Mouse (Mus musculus): Measurements from ENCODE around the gene Zfp507.

GRCm38 (mm10) chr7:35733313-35734050 is 69.3 kb downstream of the Zfp507 start:
- no peak for TF ChIP-seq CTCF (conservative IDR thresholded peaks at IDR 0.05; ENCODE audit: low read length)
- TF ChIP-seq NANOG (IDR thresholded peaks at IDR 0.05; ENCODE audit: borderline replicate concordance, low read length), result no peak
